Mouse (Mus musculus) lung, postnatal 0 days (tissue): Measurements from ENCODE around the gene Ap1ar.

ENCODE experiments used
- CTCF ChIP-seq: IDR thresholded peaks from 2 replicates; pipeline ENCODE4 v1.5.1; 2016; ENCODE audit warnings: antibody characterized with exemption, mild to moderate bottlenecking
- EP300 ChIP-seq: IDR thresholded peaks from 2 replicates; pipeline ENCODE4 v1.6.1; 2016; ENCODE audit warnings: antibody characterized with exemption, mild to moderate bottlenecking, control low read depth

DNA sequence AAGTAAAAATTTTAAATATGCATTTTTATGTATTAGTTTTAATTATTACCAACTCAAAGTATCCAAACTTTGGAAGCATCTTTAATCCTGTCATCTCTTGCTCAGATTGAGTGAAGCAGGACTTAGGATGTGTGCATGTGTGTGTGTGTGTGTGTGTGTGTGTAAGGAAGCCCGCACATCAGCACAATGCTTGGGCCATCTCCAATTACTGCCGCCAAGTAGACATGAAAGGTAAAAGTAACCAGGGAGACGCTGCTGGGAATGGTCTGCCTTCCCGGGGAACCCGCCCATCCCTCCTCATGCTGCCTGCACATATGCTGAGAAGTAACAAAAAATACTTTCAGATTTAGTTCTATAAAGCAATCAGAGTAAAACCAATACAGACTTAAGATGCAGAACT, 29.5 kb downstream of the Ap1ar start:
- TF ChIP-seq CTCF (no peak), EP300 (no peak)
